Mouse (Mus musculus): ENCODE results near the gene Unc50. TPM values are rescaled to one million over a fixed set of nuclear protein-coding genes. Genes with fewer than 3 reads are reported as not detected.

Unc50 gene
- total RNA-seq (2012; rRNA removed) = 56.6 and 58.5 TPM in 2 replicates
- 75.5 and 76.3 TPM in 2 replicates for total RNA-seq (2014; rRNA removed)
- polyA plus RNA-seq (2012; ENCODE audit: insufficient read length, low read depth) = 39.9 and 41.8 TPM in 2 replicates

DNA sequence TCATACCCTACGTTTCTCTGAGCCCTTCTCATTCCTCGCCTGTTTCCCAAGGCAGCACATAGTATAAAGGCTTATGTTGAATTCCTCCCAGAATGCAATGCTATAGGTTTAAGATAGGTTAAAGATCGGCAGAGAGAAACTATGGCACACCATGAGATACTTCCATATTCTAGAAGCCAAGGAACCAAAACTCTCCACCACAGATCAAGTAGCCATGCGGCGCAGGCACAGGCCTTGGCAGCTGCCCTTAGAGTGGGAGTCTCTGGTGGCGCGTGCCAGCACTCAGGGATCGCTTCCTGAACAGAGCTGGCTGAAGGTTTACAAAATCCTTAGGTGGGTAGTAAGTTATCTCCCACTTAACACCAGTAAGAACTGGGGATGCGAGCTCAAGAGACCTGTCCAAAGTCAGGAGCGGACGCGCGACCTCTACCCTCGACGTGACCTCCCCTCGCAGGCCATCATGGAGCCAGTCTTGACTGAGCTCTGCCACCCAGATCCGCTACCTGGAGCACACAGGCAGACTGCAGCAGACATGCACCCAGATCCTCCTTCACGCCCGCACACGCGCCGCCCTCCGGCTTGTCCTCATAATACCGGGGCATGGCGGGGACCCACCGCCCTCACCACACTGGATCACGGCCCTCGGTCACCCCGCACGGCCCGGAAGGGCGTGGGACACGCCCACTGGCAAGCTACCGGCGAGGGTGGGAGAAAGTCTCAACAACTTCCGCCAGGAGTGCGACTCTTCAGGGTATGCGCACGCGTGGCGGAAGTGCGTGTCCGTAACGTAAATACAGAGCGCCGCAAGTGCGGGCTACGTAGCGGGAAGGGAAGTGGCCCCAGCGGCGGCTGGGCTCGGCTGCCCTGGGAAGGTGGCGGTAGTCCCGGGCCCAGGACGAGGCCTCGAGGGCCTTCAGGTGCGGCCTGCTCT lies at the start of gene Unc50, which contains the start of gene Coa5:
Gene Unc50, plus strand, starts transcription at position 774 of the 931 bp plus-strand sequence.
Gene Coa5, minus strand, starts transcription at position 738 of the 931 bp plus-strand sequence.
- H3K4me3 ChIP-seq (replicated peaks in 1 of 3; ENCODE audit: low read depth in 2 of 3, low read length in 2 of 3, poor library complexity in 1 of 3) = peak within 1 kb of the TSS; percentile 80 to 95 (median 85)
- TF ChIP-seq JUN (IDR thresholded peaks at IDR 0.05; ENCODE audit: insufficient read depth, low read depth, low read length) (no peak), RAD21 (IDR thresholded peaks at IDR 0.05; ENCODE audit: low read depth, low read length) (no peak), NELFE (IDR thresholded peaks at IDR 0.05; ENCODE audit: low read depth, low read length) (peak; percentile 76; the same call in 1 of the 2 replicates), BHLHE40 (IDR thresholded peaks at IDR 0.05; ENCODE audit: low read depth, low read length) (peak; percentile 42), TBP (conservative IDR thresholded peaks at IDR 0.05; ENCODE audit: low read depth, low read length) (peak; percentile 82), ETS1 (conservative IDR thresholded peaks at IDR 0.05; ENCODE audit: low read depth, low read length) (0 out of 2 replicates have a peak, but pooled peaks have one; percentile 11), USF1 (IDR thresholded peaks at IDR 0.05; ENCODE audit: low read depth, low read length) (no peak), TCF12 (IDR thresholded peaks at IDR 0.05; ENCODE audit: low read depth, low read length) (peak; percentile 63), ELF1 (IDR thresholded peaks at IDR 0.05; ENCODE audit: low read depth, low read length) (peak; percentile 100), PAX5 (IDR thresholded peaks at IDR 0.05; ENCODE audit: low read length) (no peak), IRF4 (IDR thresholded peaks at IDR 0.05; ENCODE audit: low read depth, low read length) (peak; percentile 70; the same call in 1 of the 2 replicates), GABPA (IDR thresholded peaks at IDR 0.05; ENCODE audit: insufficient replicate concordance, low read depth, low read length) (peak; percentile 83; the same call in 1 of the 2 replicates), MAX (IDR thresholded peaks at IDR 0.05; ENCODE audit: low read length) (peak; percentile 70), ZNF384 (IDR thresholded peaks at IDR 0.05; ENCODE audit: low read depth, low read length) (no peak), HCFC1 (IDR thresholded peaks at IDR 0.05; ENCODE audit: low read depth, low read length) (peak; percentile 96), SIN3A (IDR thresholded peaks at IDR 0.05; ENCODE audit: low read length) (peak; percentile 99), RCOR1 (conservative IDR thresholded peaks at IDR 0.05; ENCODE audit: low read depth, low read length) (no peak), MYC (IDR thresholded peaks at IDR 0.05; ENCODE audit: low read depth, low read length) (peak; percentile 60), ZMIZ1 (IDR thresholded peaks at IDR 0.05; ENCODE audit: low read depth, low read length) (peak; percentile 59), MEF2A (IDR thresholded peaks at IDR 0.05; ENCODE audit: borderline replicate concordance, low read depth, low read length) (no peak), CHD1 (IDR thresholded peaks at IDR 0.05; ENCODE audit: low read depth, low read length) (no peak), MXI1 (IDR thresholded peaks at IDR 0.05; ENCODE audit: low read depth, low read length) (peak; percentile 97), KAT2A (IDR thresholded peaks at IDR 0.05; ENCODE audit: insufficient replicate concordance, low read length) (peak; percentile 97), POLR2A (IDR thresholded peaks at IDR 0.05; ENCODE audit: low read depth, low read length) (peak; percentile 83), UBTF (IDR thresholded peaks at IDR 0.05; ENCODE audit: low read depth, low read length) (peak; percentile 75; the same call in 1 of the 2 replicates), NRF1 (IDR thresholded peaks at IDR 0.05; ENCODE audit: low read depth, low read length) (peak; percentile 91)
- peaks cover 10 to 49% of the 10 kb centered on the region in 2 experiments for H3K4me1 ChIP-seq (ENCODE audit: control insufficient read depth in 1 of 2, insufficient read depth in 2 of 2)
- in situ Hi-C loops (cut with MboI; ENCODE audit: low pct_ligation_motif_present, low pct_unique_long_range_greater_than_20kb, low sequenced_read_pairs) = no loop called here
- peak; percentile 95 for DNase-seq (ENCODE audit: extremely low read depth)
- peaks cover 4% of the 10 kb centered on the region for H3K9me3 ChIP-seq (replicated peaks; ENCODE audit: low read length)
- peak within 1 kb of the TSS; percentile 40 for H3K27ac ChIP-seq (ENCODE audit: insufficient read depth, low read depth)
- peak within 1 kb of the TSS; percentile 83 for H3K9ac ChIP-seq (ENCODE audit: insufficient read depth, low read depth)
- peaks cover 45% of the 10 kb centered on the region for H3K79me2 ChIP-seq (replicated peaks; ENCODE audit: control insufficient read depth, extremely low read depth, insufficient read depth, poor library complexity, severe bottlenecking)
- peak within 1 kb of the TSS; percentile 92 for H3K4me2 ChIP-seq (ENCODE audit: insufficient read depth, low read depth, poor library complexity, severe bottlenecking)
- dilution Hi-C loops (cut with MboI; ENCODE audit: extremely low pct_ligation_motif_present, extremely low pct_unique_long_range_greater_than_20kb, low sequenced_read_pairs) = no loop called here
- H3K36me3 ChIP-seq (replicated peaks in 1 of 2; ENCODE audit: control insufficient read depth in 1 of 2, insufficient read depth in 1 of 2, low read length in 1 of 2) = peaks cover 32 to 62% of the 10 kb centered on the region in 2 experiments
- no peaks in the 10 kb centered on the region for H3K27me3 ChIP-seq (replicated peaks)

Measured in CH12.LX (cell line).